Mouse (Mus musculus): ENCODE results near the gene Gfra4. TPM values are rescaled to one million over a fixed set of nuclear protein-coding genes. Genes with fewer than 3 reads are reported as not detected.

The Gfra4 gene
- polyA plus RNA-seq (2012; rRNA removed), result 0.30 and 0.47 TPM in 2 replicates

DNA sequence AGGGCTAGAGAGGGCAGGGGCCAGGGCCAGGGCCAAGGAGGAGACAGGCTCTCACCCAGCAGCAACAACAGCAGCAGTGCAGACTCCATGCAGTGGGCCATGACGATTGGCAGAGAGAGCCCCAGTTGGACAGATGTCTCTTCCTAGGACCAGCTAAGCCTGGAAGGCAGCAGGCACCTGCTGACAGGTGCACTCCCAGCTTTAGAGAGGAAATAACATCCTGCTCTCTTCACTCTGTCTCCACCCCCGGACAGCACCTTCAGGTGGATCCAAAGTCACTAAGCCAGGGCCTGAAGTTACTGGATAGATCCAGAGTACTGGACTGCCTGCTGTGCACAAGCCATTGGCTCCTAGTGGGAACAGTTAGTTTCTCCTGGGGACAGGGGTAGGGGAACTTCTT is at the start of gene Gfra4:
Gene Gfra4, minus strand, starts transcription at position 101 of the 400 bp plus-strand sequence.

DNA sequence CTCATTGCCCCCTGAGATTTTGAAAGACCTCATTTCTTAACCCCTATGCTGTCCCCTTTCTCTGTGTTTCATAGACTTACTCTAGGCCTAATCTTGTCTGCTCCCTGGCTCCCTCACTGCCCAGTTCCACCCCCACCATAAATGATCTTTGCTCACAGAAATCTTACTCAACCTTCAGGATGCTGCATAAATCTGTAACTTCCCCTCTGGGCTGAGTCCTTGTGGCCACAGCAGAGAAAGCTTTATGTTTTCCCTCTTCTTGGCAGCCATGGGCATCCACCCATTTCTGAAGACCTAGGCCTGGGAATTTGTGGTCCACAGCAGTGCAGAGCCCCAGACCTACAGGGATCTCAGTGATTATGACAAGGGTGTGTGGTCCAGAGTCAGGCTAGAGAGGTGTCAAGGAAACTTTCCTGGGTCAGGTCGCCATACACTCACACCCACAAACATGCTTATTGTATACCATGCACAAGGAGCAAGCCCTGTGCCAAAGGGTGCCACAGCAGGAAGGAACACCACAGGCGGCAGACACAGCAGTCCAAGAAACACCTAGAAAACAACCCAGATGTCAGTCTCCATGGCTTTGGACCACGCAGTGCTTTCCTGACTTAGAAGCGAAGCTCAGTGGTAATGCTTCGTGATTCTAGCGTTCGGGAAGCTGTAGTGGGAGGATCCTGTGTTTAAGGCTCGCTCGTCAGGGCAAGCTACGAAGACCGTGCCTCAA is 43.9 kb upstream of the Gfra4 start, which contains the start of gene Siglec1:
Gene Siglec1, minus strand, starts transcription at position 99 of the 724 bp plus-strand sequence.

DNA sequence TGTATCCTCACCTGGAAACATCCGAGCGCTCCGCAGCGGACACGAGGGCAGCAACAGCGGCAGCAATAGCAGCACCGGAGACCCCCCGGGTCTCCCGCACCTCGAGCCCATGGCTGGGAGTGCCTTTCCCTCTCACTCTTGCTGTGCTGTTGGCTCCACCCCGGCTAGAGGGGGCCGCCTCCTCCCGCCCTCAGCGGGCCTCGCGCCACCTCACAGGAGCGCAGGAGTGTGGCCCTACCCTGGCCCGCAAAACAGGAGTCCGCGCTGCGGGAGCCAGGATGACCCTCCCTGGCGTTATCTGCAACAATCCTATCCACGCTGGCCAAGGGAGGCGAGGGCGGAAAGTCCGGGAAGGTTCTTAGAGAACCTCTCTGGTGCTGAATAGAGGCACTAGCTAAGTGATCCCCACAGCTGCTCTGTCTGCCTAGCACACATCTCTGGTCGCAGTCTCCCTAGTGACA is 20.5 kb upstream of the Gfra4 start, which contains the start of gene Adam33:
Gene Adam33, minus strand, starts transcription at position 411 of the 461 bp plus-strand sequence.

Other genes with a start within 250 kb of the Gfra4 start
- gene 4930402H24Rik, start 136.7 kb downstream of the Gfra4 start, polyA plus RNA-seq (2012; rRNA removed), result 6.8 and 7.3 TPM in 2 replicates
- 10.8 and 11.2 TPM in 2 replicates for gene Atrn, start 136.6 kb downstream of the Gfra4 start, polyA plus RNA-seq (2012; rRNA removed)
- 1.2 and 1.7 TPM in 2 replicates for gene Adam33, start 20.7 kb upstream of the Gfra4 start, polyA plus RNA-seq (2012; rRNA removed)
- gene Siglec1, start 43.7 kb upstream of the Gfra4 start, polyA plus RNA-seq (2012; rRNA removed), result 5.1 and 6.2 TPM in 2 replicates
- gene Hspa12b, start 84.2 kb upstream of the Gfra4 start, polyA plus RNA-seq (2012; rRNA removed), result 1.9 and 2.2 TPM in 2 replicates
- not detected in 2 replicates for gene Gm11037, start 90.4 kb upstream of the Gfra4 start, polyA plus RNA-seq (2012; rRNA removed)
- gene 1700037H04Rik, start 117.0 kb upstream of the Gfra4 start, polyA plus RNA-seq (2012; rRNA removed), result 53.4 and 66.1 TPM in 2 replicates
- gene Cenpb, start 137.0 kb upstream of the Gfra4 start, polyA plus RNA-seq (2012; rRNA removed), result 11.9 and 12.3 TPM in 2 replicates
- gene Cdc25b, start 143.9 kb upstream of the Gfra4 start, polyA plus RNA-seq (2012; rRNA removed), result 82.9 and 102 TPM in 2 replicates
- gene Spef1, start 144.2 kb upstream of the Gfra4 start, polyA plus RNA-seq (2012; rRNA removed), result 1.6 and 1.9 TPM in 2 replicates
- gene Ap5s1, start 164.0 kb upstream of the Gfra4 start, polyA plus RNA-seq (2012; rRNA removed), result 21.8 and 22.1 TPM in 2 replicates
- 33.2 and 33.6 TPM in 2 replicates for gene Mavs, start 191.0 kb upstream of the Gfra4 start, polyA plus RNA-seq (2012; rRNA removed)
- 11.8 and 12.8 TPM in 2 replicates for gene Pank2, start 219.4 kb upstream of the Gfra4 start, polyA plus RNA-seq (2012; rRNA removed)

All from liver, embryonic 18 days (tissue).